Mouse (Mus musculus): ENCODE measurements around the gene Serhl. TPM values are rescaled to one million over a fixed set of nuclear protein-coding genes. Genes with fewer than 3 reads are reported as not detected.
"Not testable (repeated sequence)": the region's sequence is repeated elsewhere in the genome, so short reads cannot be mapped to it uniquely, and the experiment has no call there.

The Serhl gene
- polyA plus RNA-seq, 1 experiment from 2014 or later: 16.2 TPM

DNA sequence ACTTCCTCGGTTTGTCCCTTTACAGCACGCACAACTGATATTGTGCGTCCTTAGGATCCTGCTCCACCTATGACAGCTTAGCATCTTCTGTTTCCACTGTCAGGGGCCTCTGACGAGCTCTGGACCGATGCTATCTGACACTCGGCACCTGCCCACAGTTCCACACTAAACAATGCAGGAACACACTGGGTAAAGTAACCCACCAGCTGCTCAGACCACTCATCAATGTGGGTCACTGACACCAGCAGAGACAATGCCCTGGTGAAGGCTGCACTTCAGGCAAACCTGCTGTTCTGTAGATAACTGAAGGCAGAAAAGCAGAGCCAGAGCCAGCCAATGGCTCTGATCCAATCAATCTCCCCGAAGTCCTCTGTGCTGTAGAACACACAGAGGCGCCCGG is 37.3 kb downstream of the Serhl start:
- H3K36me3 ChIP-seq (ENCODE audit: inconsistent target): peaks cover 45% of the 10 kb centered on the region
- no peak overlapping the region for H3K27ac ChIP-seq
- H3K4me3 ChIP-seq (ENCODE audit: inconsistent target): no peak overlapping the region
- WGBS (ENCODE audit: missing documents): 92% methylated on average over 9 of the region's 9 CpGs
- H3K79me2 ChIP-seq (ENCODE audit: inconsistent target): peaks cover 11% of the 10 kb centered on the region

DNA sequence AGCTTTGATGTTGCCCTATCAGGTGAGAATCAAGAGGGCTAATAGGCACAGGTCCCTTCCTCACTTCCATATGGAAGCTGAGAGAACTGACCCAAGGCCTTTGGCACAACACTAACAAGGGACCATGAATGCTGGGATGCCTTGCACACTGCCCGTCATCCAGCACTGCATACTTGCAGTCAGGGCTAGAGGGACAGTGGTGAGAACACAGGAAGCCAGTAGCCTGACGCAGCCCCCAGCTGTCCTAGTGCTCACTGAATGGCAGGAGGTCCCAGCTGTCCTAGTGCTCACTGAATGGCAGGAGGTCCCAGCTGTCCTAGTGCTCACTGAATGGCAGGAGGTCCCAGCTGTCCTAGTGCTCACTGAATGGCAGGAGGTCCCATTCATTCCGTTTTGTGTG is 37.7 kb downstream of the Serhl start:
- Histone ChIP-seq H3K79me2 (ENCODE audit: inconsistent target) (peaks cover 11% of the 10 kb centered on the region; the same call in 1 of the 2 replicates), H3K36me3 (ENCODE audit: inconsistent target) (peaks cover 50% of the 10 kb centered on the region)
- H3K27ac ChIP-seq; H3K4me3 ChIP-seq (ENCODE audit: inconsistent target): not testable (repeated sequence)
- 85% methylated on average over 3 of the region's 3 CpGs for WGBS (ENCODE audit: missing documents)

DNA sequence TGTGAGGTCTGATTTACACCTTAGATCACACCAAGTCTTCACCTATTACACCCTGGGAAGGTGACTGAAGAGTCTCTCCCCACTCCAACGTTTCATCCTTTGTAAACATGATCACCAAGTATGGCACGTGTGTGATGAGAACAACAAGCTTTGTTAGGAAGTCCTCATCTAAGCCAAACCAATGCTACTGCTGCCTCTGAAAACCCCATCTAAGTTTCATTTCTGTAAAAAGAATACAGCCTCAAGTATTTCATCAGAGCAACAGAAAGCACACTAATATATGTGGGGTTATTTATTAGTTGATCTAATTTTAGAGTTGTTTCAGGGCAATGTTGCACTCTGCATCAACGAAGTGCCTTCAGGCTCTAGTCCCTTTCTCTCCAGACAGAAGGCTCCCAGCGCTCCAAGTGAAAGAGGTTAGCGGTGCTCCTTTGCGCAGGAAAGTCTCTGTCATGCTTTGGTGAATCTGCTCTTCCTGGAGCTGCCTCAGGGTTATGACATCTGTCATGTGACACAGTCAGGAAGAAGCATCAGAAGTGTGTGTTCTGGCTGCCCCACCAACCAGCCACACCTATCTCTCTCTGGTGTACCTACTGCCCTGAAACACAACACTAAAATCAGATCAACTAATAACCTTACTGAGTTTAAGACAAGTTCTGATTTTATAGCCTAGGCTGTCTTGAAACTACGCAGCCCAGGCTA is 40.4 kb downstream of the Serhl start:
- 60% methylated on average over 7 of the region's 7 CpGs for WGBS (ENCODE audit: missing documents)
- no peak overlapping the region for H3K4me3 ChIP-seq (ENCODE audit: inconsistent target)
- peaks cover 62% of the 10 kb centered on the region for H3K36me3 ChIP-seq (ENCODE audit: inconsistent target)
- H3K79me2 ChIP-seq (ENCODE audit: inconsistent target): peaks cover 36% of the 10 kb centered on the region; the same call in 1 of the 2 replicates
- H3K27ac ChIP-seq: peak overlapping the region; percentile 55

DNA sequence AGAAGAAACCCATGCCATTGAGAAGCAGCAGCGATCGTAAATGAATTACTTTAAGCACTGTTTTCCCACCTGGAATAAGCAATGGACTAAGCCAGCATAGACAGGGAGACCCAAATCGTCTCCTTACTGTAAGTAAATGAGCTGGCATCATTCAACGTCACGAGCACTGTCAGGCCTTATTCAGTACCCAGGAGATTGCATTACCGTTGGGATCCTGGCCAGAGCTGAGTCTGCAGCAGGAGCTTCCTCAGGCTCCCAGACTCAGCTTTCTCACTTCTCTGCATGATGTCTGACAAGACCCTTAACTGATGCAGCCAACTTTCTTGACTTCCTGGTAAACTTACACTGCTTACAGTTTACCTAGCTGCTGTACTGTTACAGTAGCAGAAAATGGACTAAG is 45.4 kb downstream of the Serhl start:
- Histone ChIP-seq H3K79me2 (ENCODE audit: inconsistent target) (peaks cover 86% of the 10 kb centered on the region), H3K27ac (0 out of 2 replicates have a peak overlapping the region, but pooled peaks have one; percentile 22), H3K4me3 (ENCODE audit: inconsistent target) (no peak overlapping the region), H3K36me3 (ENCODE audit: inconsistent target) (peaks cover 53% of the 10 kb centered on the region)
- 83% methylated on average over 6 of the region's 6 CpGs for WGBS (ENCODE audit: missing documents)

DNA sequence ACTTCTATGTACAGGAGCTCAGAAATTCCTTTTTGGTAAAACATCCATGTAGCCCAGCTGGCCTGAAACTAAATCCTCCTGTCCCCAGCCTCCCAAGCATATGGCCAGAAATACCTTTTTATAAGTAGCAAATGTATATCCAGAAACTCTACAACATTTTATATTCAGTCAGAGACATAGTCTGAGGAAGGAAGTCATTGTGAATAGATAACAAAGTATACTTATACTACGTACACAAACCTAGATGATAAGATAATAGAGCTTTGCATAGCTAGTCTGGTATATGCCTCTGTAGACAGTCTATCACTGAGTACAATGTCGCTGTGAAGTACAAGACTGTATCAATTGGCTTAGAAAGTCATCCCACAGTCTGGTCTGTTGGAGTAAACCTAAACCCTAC is 46.3 kb downstream of the Serhl start:
- H3K36me3 ChIP-seq (ENCODE audit: inconsistent target): peaks cover 49% of the 10 kb centered on the region
- no peak overlapping the region for H3K4me3 ChIP-seq (ENCODE audit: inconsistent target)
- WGBS (ENCODE audit: missing documents): 100% methylated on average over 2 of the region's 2 CpGs
- H3K27ac ChIP-seq: no peak overlapping the region
- peaks cover 96% of the 10 kb centered on the region for H3K79me2 ChIP-seq (ENCODE audit: inconsistent target)

DNA sequence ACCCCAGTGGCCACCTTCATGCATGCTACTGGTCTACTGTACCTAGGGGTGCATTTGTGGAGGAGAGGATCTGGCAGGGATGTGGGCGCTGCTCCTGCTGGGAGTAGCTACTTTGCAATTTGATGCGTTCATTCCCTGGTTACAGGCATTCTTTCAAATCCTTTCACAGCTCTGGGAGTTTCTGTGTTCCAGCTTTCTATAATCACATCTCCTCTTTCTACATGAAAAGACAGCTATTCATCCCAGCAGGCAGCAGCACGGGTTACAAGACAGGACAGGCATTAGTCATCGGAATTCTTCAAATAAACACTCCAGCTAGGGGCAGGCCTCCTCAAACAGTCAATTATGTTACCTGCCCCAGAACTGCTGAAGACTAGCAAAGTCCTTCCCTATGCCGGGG is 53.6 kb downstream of the Serhl start:
- Histone ChIP-seq H3K79me2 (ENCODE audit: inconsistent target) (peaks cover 100% of the 10 kb centered on the region), H3K36me3 (ENCODE audit: inconsistent target) (peaks cover 17% of the 10 kb centered on the region; the same call in 1 of the 2 replicates), H3K4me3 (ENCODE audit: inconsistent target) (no peak overlapping the region), H3K27ac (no peak overlapping the region)
- WGBS (ENCODE audit: missing documents): 99% methylated on average over 5 of the region's 5 CpGs

DNA sequence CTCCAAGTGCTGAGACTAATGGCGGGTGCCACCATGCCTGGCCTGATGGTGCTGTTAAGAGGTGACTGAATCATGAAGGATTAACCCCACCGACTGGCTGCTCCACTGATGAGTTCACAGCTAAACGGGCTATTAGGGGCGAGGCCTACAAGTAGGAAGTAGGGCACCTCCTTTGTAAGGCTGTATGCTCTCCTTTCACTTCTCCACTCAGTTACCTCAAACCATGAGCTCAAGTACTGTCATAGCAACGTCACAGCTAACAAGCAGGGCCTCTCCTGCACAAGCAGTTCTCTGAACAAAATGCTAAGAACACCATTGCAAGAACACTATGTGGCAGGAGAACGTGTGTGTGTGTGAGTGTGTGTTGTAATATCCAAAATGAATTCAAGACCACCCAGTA is 56.2 kb downstream of the Serhl start:
- Histone ChIP-seq H3K36me3 (ENCODE audit: inconsistent target) (peaks cover 7% of the 10 kb centered on the region; the same call in 1 of the 2 replicates), H3K4me3 (ENCODE audit: inconsistent target) (no peak overlapping the region), H3K27ac (no peak overlapping the region), H3K79me2 (ENCODE audit: inconsistent target) (peaks cover 82% of the 10 kb centered on the region)
- 49% methylated on average over 6 of the region's 6 CpGs for WGBS (ENCODE audit: missing documents)

DNA sequence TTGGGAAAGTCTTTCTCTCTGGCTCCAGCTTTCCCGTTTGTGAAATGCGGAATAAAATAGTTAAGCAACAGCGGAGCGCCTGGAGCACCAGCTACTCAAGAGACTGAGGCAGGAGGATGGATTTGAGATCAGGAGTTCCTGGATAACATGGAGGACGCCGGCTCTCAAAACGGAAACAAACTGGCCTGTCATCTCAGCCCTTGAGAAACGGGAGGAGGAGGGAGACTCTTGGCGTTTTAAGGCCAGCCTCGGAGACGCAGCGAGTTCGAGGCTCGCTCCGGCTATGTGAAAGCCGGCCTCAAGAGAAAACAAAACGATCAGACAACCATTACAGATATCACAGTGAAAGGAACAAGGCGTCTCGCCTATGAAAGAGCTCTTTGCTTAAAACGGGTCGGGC is 59.1 kb downstream of the Serhl start:
- H3K79me2 ChIP-seq (ENCODE audit: inconsistent target): peaks cover 53% of the 10 kb centered on the region
- WGBS (ENCODE audit: missing documents): under 1% methylated on average over 21 of the region's 21 CpGs
- peaks cover 7% of the 10 kb centered on the region; the same call in 1 of the 2 replicates for H3K36me3 ChIP-seq (ENCODE audit: inconsistent target)
- peak overlapping the region; percentile 81 for H3K27ac ChIP-seq
- H3K4me3 ChIP-seq (ENCODE audit: inconsistent target): peak overlapping the region; percentile 93

DNA sequence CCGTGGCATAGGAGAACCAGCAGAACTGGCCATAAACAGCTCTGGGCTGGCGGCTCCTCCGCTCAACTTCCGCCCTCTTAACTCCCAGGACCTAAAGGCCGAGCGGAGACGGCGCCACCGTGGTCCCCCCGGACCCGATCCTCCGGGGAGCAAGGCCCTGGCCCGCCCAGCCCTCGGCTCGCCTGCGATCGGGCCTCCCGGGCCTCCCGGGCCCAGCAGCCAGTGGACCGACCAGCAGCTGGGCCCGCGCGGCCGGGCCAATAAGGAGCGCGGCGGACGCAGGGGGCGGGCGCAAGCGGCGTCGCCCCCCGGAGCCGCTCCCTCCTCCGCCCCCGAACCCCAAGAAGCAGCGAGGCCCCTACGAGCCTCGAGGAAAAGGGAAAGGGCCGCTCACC is 59.5 kb downstream of the Serhl start:
- H3K36me3 ChIP-seq (ENCODE audit: inconsistent target): peaks cover 7% of the 10 kb centered on the region; the same call in 1 of the 2 replicates
- peak overlapping the region; percentile 93 for H3K4me3 ChIP-seq (ENCODE audit: inconsistent target)
- WGBS (ENCODE audit: missing documents): 2% methylated on average over 38 of the region's 41 CpGs
- H3K27ac ChIP-seq: peak overlapping the region; percentile 87
- peaks cover 49% of the 10 kb centered on the region for H3K79me2 ChIP-seq (ENCODE audit: inconsistent target)

DNA sequence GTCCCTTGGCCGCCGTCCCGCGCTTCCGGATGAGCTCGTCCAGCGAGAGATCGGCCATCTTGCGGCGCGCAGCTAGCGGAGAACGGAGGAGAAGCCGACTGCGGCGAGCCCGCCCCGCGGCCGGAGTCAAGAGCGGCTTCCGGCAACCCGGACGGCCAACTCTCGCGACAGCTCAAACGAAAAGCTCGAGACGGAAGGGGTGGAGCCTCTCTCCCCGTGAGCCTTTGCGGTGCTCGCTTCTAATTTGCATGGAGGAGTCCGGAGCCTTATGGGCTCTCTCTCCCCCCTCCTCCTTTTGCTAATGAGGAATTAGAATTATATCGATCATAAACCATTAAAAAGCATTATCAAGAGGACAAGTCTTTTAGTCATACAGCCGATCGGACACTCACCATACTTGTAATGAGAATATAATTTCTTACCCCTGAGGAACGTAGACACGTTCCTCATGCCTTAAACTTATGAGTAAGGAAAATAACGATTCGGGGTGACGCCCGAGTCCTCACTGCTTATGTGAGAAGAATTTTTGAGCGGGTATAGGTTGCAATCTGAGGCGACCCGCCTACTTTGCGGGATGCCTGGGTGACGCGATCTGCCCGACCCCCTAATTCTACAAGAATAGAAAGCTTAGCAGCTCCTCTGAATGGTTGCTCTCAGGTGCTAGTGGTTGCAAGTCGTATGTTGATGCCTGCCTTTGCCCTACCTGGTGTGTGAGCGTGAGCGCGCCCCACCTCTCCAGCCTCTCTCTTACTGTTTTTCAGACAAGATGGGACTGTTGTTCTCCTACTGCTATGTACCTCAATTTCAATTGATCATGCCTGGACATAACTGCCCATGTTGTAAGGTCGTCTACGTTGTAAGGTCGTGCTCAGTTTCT is 60.1 kb downstream of the Serhl start, which contains the start of gene Poldip3:
Gene Poldip3 (minus strand): TSS at position 189 of the 877 bp plus-strand sequence.
- peaks cover 7% of the 10 kb centered on the region; the same call in 1 of the 2 replicates for H3K36me3 ChIP-seq (ENCODE audit: inconsistent target)
- H3K79me2 ChIP-seq (ENCODE audit: inconsistent target): peaks cover 43% of the 10 kb centered on the region
- H3K4me3 ChIP-seq (ENCODE audit: inconsistent target): peak within 1 kb of the TSS; percentile 93
- WGBS (ENCODE audit: missing documents): 2% methylated on average over 50 of the region's 56 CpGs
- H3K27ac ChIP-seq: peak within 1 kb of the TSS; percentile 87

DNA sequence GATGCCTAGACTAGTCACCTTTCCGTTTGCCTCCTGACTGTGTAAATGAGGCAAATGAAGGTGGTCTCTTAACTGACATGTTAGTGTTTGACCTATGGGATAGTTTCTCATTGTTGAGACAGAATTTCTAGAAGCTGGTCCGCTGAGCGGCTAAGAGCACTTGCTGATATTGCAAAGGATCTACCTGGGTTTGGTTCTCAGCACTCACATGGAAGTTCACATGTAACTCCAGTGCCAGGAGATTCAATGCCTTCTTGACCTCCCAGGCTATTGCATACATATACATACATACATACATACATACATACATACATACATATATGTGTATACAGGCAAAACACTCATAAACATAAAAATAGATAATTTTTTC is 60.8 kb downstream of the Serhl start:
- Histone ChIP-seq H3K79me2 (ENCODE audit: inconsistent target) (peaks cover 37% of the 10 kb centered on the region), H3K27ac (peak overlapping the region; percentile 87), H3K36me3 (ENCODE audit: inconsistent target) (peaks cover 7% of the 10 kb centered on the region; the same call in 1 of the 2 replicates), H3K4me3 (ENCODE audit: inconsistent target) (no peak overlapping the region)
- WGBS (ENCODE audit: missing documents): 39% methylated on average over 3 of the region's 3 CpGs

DNA sequence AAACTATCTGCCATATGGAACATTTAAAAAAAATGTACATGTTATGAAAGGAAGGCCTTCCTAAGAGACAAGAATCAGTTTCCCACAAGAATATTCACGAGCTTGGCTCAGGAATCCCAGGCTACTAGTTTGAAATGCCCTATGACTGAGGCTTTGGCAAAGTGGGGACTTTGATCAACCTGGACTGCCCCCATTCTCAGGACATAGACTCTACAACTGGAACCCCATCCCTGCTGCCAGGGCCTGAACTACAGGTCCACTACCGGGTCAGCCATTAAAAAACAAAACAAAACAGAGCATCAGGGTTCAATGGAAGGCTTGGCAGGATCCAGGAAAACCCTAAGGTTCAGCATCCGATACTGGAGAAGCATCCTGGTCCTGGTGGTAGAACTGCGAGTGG is 61.4 kb downstream of the Serhl start:
- 94% methylated on average over 4 of the region's 4 CpGs for WGBS (ENCODE audit: missing documents)
- no peak overlapping the region for H3K4me3 ChIP-seq (ENCODE audit: inconsistent target)
- H3K79me2 ChIP-seq (ENCODE audit: inconsistent target): peaks cover 30% of the 10 kb centered on the region
- peaks cover 7% of the 10 kb centered on the region; the same call in 1 of the 2 replicates for H3K36me3 ChIP-seq (ENCODE audit: inconsistent target)
- no peak overlapping the region for H3K27ac ChIP-seq

DNA sequence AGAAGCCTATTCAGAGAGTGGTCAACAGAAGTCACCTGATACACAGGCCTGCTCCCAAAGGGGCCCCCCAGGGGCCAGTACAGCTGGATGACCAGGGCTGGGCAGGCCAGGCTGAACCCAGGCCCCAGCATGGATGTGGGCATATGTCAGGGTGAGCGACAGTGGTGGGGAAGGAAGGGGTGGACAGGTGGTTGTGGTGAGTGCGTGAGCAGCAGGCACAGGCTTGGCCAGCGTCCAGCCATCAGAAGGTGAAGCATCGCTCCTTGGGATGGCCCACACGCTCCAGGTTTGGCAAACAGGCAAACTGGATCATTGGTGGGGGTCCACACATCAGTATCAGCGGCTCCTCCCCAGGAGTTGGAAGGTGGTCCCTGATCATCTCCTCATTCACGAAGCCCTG is 65.0 kb downstream of the Serhl start:
- H3K79me2 ChIP-seq (ENCODE audit: inconsistent target): no peaks in the 10 kb centered on the region
- H3K4me3 ChIP-seq (ENCODE audit: inconsistent target): no peak overlapping the region
- no peak overlapping the region for H3K27ac ChIP-seq
- whole genome bisulfite sequencing (ENCODE audit: missing documents): 100% methylated on average over 7 of the region's 7 CpGs
- peaks cover 12% of the 10 kb centered on the region; the same call in 1 of the 2 replicates for H3K36me3 ChIP-seq (ENCODE audit: inconsistent target)

DNA sequence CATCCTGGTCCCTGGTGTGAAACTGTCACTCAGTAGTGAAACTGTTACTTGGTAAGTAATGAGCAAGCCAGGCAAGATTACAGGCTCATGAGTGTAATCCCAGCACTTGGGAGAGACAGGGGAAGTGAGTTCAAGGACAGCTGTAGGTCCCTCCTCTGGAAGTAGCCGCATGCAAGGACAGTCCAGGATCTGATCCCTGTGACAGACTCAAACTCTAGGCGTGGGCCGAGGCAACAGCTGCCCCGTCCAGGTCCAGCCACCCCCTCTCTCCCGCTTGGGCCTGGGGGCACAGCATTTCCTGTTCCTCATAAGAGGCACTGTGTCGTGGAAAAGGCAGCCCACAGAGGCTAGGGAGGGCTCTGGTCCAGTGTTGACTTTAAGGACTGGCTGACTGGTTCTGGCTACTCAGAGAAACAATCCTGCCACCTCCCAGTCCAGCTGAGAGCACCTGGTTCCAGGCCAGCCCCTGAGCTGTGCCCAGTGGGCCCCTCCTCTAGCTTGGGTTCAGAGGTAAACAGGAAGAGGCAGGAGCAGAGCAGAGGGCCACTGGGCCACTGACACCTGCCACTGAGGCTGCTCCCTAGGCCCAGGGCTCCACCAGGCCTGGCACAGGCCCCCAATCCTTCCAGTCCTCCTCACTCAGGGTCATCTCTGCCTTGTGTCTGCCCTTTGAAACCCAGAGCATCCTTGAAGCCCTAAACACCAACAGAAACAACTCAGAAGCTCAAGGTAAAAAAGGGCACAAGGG is 66.5 kb downstream of the Serhl start:
- no peak overlapping the region for H3K27ac ChIP-seq
- 65% methylated on average over 6 of the region's 6 CpGs for WGBS (ENCODE audit: missing documents)
- H3K36me3 ChIP-seq (ENCODE audit: inconsistent target): peaks cover 27% of the 10 kb centered on the region
- no peak overlapping the region for H3K4me3 ChIP-seq (ENCODE audit: inconsistent target)
- no peaks in the 10 kb centered on the region for H3K79me2 ChIP-seq (ENCODE audit: inconsistent target)
